Mouse (Mus musculus) kidney, adult 9 months (tissue): ENCODE measurements around the gene Tpte.
A peak's percentile ranks its signal among the peaks of the same experiment; 100 is the strongest.

Experiments used
- DNase-seq: peaks from one replicate; pipeline ENCODE4 v3.0.0; 2022

The Tpte gene

DNA sequence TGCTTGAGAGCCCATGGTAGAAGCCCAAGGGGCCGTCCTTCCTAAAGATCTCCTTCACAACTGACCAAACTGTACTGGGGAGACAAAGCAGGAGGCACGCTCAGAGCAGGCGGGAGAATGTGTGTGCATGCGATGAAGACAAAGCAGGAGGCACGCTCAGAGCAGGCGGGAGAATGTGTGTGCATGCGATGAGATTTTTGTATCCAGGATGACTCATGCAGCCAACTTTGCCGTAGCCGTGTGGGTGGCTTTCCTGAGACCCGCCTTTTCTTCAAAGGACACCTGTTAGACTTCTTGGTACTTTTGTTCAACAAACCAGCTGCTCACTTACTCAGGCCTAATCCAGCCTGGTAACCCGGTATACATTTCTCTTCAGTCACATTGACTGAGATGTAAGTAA is 97.7 kb downstream of the Tpte start:
- DNase-seq: no peak

DNA sequence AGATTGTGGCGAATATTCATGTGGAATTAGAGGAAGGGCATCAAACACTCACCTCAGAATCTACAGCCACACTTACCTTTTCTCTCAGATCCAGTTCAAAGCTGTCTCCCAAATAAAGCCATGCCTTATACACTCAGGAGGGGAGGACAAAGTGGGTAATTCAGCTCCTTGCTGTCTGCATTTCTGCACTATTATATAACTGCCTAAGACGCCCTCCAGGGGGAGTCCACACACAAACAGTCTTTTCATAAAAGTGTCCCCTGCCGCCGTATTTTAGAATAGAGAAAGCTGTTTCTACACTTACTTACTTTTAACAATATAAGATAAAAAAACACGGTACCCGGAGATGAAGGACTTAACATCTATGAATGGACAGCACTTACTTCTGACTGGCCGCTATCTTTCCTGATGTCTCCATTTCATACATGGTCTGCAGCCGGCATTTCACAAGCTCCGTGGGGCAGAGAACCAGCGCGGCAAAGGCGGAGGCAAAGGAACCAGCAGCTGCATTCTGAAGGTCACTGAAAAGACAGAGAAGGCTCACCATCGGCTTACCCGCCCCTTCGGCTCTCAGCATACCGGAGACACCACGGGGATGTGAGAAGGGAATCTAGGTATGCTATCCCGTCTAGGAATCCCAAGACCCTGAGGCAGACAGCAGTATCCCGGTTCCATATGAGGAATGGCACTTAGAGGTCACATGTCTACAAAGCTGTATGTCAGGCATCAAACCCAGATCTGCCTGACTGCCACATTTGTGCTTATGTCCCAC is 99.8 kb downstream of the Tpte start:
- no peak for DNase-seq

DNA sequence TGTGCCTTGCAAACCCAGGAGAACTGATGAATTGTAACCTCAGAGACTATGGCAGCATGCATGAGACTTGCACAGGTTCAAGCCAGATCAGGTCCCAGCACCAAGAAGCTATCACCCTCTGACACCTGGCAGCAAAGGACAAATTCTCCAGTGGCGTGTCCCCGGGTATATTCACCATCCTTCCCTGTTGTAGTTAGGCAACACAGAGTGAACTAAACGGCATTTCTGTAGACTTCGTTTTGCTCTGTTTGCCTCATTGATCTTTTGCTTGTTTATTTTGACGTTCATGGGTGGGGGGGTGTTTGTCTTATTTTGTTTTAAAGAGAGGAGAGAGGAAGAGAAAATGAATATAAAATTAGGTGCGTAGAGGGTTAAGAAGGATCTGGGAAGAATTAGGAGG is 101.9 kb downstream of the Tpte start:
- DNase-seq: no peak

DNA sequence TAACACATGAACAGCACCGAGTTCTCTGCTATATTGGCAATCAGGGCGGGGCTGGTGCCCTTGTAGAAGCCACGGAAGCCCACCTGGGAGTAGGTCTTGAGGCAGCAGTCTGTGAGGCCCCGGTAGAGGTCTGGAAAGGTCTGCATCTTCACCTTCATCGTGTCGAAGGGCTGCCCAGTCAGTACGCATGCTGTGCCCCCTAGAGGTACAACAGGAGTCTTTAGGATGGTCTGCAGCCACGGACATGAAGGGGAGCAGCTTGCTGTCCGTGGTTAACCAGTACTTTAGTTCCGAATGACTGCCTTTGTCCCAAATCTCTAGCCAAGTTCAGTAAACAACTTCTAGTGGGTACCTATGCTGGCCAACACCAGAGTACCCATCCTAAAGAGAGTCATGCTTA is 106.6 kb downstream of the Tpte start:
- DNase-seq: peak; percentile 69

DNA sequence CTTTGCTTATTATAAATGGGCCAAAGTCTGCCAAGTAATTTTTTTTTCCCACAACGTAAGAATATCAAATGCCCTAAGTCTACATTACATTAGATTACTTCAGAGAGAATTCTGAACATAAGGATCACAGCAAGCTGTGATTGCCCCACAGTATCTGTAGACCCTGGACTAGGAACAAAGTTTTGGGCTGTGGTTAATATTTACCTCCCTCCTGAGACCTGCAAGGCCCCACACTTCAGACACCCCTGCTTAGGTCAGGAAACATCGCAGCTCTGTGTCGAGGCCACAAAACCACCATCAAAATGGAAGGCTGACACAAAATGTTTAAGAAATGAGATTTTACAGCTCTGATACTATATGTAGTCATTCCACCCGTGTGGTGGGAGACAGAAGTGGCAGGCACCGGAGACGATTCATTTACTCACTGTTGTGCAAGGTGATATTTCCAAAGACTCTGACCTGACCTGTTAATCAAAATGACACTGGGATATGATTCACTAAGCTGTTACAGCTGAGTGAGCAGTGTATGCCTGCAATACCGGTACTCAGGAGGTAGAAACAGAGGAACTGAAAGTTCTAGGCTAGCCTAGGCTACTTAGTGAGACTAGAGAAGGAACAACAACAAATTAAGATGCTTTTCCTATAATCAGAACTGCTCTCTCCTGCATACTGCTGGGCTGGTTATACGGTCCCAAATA is 107.7 kb downstream of the Tpte start:
- peak; percentile 89 for DNase-seq

DNA sequence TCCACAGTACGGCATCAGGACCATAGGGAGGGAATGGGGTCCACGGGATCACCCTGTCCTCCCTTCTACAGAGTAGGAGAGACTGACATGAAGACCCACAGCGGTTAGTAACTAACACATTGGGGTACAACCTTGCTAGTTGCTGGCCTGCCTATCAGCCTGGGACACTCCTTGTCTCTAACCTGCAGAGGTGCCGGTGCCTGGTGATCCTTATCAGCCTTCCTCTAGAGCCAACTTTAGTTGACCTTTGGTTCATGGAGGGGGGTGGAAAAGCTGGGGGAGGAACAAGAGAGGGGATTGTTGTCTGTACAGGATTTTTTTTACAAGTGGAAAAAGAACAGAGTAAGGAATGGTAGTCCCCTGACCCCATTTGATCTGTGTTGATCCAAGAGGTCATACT is 111.2 kb downstream of the Tpte start:
- DNase-seq: peak; percentile 86

DNA sequence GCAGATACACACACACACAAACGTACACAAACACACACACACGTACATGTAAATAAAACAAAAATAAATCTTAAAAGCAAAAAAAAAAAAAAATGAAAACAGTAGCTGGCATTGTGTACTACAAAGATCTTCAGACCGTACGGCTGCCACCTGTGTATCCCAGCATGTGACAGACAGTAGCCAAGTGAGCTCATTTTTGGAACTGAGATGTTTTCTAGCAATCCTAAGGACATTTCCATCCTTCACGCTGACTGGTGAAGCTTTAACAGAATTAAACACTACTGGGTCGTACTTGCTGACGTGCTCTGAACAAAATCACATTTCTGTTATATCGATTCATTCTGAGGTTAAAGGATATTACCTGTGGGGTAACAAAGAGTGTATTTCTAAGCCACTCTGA is 112.0 kb downstream of the Tpte start:
- no peak for DNase-seq

DNA sequence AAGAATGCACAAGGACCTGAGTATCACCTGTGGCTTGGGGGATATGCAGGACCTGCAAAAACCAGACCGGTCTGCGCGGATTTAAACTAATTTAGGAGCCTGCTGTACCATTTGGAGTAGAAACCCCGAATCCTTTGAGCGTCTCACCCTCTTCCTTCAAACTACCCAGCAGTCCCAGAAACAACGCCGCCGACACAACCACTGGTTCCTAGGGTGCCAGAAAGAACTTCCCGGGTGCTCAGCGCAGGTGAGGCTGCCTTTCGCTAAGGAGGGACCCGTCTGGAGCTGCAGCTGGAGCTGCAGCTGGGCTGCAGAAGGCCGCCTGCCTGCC is 114.5 kb downstream of the Tpte start:
- no peak for DNase-seq

DNA sequence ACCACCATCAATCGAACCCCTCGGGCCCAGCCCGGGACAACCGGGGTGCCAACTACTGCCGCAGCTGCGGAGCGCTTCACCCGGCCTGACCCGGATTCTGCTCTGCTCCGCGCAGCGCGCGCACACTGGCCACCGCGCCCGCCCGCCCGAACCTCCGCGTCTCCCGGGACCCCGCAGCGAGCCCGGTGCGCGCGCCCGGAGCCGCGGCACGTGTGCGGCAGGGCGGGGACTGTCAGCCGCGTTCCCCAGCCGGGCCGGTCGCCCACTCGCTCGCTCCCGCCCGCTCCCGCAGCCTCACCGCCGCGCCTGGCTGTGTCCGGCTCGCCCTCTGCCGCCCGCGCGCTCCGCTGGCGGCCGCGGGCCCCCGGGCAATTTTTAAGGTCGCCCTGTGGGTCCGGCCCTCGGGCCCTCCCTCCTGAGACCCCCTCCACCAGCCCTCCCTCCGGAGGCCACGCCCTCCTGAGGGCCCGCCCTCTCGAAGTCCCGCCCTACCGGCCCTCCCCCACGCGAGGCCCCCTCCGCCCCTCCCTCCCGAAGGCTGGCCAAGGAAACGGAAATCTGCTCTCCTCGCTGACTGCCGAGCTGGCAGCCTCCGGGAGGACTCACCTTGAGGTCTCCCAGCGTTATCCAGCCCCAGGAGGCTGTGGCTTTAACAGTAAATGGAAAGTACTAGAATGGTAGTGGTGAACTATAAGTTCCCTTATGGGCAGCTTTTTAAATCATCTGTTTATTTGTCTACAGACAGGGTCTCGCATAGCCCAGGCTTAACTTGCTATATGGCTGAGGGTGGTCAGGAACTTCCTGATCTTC is 115.1 kb downstream of the Tpte start, which contains the start of gene Slc25a15:
Gene Slc25a15 (minus strand): TSS at position 456 of the 810 bp plus-strand sequence.
- DNase-seq: peak; percentile 90

DNA sequence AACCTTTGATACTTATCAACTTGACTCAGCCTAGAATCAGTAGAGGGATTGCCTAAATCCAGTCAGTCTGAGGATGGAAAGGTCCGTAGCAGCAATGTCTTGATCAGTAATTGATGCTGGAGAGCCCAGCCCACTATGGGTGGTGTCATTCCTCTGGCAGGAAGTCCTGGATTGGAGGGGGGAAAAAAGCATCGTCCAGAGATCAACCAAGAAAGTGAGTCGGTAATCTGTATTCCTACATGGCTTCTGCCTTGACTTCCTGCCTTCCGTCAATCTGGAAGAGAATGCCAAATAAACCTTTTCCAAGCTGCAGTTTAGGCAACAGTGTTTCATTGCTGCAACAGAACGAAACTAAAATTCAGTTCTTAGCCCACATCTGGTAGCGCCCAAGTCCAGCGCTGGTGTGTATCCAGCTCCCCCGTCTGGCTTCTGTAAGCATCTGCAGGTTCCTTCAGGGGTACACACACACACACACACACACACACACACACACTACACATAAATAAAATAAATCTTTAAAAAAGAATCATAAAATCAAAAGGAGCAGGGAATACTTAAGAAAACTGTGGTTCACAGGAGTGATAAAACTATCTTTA is 116.1 kb downstream of the Tpte start:
- DNase-seq: peak; percentile 43

DNA sequence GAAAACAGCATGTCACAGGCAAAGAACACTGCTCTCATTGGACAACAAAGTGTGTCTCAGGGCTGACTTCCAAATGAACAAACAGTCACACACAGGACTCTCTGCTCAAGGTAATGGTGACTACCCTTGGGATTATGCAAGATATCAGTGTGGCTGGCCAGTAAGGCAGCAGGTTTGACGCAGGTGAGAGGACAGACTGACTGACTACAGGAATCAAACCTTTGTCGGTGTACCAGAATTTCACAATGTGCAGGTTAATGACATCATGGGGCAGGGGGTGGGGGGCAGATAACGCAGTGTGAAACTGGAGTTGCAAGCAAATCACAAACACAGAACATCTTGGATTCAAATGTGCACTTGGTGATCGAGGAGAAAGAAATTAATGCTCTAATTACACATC is 117.4 kb downstream of the Tpte start:
- DNase-seq: no peak

DNA sequence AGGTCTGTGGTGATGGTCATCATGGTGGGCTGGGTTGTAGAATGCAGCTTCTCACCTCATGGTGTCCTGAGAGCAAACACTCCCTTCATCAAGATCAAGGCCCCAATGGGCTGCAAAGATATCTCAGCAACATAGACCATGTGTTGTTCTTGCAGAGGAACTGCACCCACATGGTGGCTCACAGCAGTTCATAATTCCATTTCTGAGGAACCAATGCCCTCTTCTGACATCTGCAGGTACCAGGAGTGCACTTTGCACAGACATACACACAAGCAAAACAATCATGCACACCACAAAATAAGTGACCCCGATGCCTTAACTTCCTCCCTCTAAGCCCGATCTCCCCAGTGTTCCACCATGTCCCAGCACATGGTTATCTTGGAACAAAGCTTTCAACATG is 120.0 kb downstream of the Tpte start:
- DNase-seq: no peak

DNA sequence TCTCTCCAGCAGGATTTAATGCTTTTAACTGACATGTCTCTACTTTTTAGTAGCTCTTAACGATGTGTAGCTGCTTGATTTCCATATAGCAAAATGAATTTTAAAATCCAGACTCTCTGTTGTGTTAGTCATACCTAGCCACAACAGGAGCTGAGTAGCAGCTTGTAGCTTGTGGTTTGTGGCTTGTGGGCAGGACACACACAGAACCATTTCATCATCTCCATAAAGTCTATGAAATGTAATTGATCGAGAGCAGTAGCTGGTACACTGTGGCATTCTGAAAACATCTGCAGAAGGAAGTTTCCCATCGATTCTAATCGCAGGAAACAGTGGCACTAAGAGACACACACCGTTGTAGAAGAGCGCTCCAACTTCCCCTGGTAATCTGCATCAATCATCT is 122.5 kb downstream of the Tpte start:
- no peak for DNase-seq

DNA sequence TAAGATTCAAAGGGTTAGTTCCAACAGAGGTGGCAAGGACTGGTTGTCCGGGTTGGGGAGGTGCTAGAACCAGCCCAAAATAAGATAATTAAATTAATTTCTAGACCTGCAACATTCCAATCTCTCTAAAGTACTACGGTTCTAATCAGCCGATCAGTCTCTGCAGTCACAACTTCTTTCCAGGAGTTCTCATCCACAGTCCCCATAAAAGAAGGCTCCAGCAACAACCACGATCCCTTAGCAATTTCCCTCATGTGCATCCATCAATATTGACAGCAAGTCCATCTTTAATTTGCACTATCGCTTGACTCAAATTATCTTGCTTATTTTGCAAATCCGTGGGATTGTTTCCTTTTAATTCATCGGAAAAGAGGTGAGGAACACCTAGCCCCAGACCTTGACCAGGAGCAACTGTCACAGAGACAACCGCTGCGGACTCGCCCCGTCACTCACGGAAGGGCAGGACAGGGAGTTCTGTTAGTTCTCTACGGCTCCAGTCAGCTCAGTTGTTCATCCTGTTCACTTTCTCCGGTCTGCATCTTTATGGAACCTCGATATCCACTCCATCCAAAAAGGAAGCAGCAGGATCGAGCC is 127.5 kb downstream of the Tpte start:
- DNase-seq: no peak

DNA sequence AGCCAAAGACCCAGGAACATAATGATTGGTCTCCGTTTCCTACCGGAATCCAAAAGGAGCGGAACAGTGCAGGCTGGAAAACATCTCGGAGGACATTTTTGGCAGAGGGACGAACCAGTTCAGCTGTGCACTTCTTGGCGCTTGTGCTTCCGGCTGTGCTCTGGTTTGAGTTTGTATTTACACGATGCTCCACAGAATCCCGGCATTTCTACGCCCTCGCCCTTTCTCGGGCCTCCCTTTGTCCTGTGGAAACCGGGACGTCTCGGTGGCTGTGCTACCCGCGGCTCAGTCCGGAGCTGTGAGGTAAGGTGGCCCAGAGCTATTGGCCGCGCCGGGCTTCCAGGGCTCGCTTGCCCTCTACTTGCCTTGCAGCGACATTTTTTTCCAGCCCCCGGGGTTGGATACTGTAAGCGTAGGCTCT is 128.1 kb downstream of the Tpte start, which contains the start of gene Mrps31:
Gene Mrps31 (plus strand): TSS at position 80 of the 421 bp plus-strand sequence.
- peak; percentile 90 for DNase-seq

DNA sequence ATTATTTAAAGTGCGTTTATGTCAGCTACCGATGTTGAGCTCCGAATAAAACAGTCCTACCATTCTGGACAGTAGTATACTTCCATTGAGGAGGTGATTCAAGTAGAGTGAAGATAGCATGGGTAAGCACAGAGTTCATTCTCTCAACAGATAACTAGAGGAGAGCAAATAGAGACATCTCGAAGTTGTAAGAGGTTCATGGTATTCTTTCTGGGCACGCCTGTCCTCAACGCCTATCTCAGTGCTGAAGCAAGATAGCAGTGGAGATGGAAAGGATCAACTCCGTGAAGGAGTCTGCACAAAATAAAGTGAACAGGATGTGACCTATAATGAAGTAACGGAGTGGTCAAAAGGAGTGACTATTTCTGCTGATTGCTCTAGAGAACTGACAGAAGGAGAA is 128.7 kb downstream of the Tpte start:
- no peak for DNase-seq
